ENCODE assay signal across 16 mouse cellular contexts in genomic region chr17:67440961-67441360, GRCm38 (mm10).
"Had no signal": no experiment of that assay in that cellular context is flagged by ENCODE, and none has a peak within 500 bp of the region (broad histone marks: within the 10 kb centered on the region; RNA-seq: fewer than 3 reads in every experiment).

No protein-coding gene starts in this region.

- H3K9me3 ChIP-seq: liver, embryonic 13.5 days; liver, embryonic 15.5 days; lung, embryonic 15.5 days; stomach, embryonic 15.5 days had no signal

- H3K4me3 ChIP-seq: liver, embryonic 13.5 days; liver, embryonic 15.5 days; lung, embryonic 15.5 days; neural tube, embryonic 12.5 days; stomach, embryonic 15.5 days had no signal

- H3K27me3 ChIP-seq: liver, embryonic 13.5 days; liver, embryonic 15.5 days; lung, embryonic 15.5 days; neural tube, embryonic 12.5 days; stomach, embryonic 15.5 days had no signal

- H3K9ac ChIP-seq: liver, embryonic 13.5 days; liver, embryonic 15.5 days; liver, postnatal 0 days; lung, embryonic 15.5 days; neural tube, embryonic 12.5 days; stomach, embryonic 15.5 days had no signal

- H3K4me2 ChIP-seq: liver, embryonic 13.5 days; liver, embryonic 15.5 days; lung, embryonic 15.5 days; midbrain, embryonic 11.5 days; neural tube, embryonic 12.5 days; stomach, embryonic 15.5 days had no signal

- H3K36me3 ChIP-seq: liver, embryonic 13.5 days; liver, embryonic 15.5 days; lung, embryonic 15.5 days; neural tube, embryonic 12.5 days; stomach, embryonic 15.5 days had no signal

- ATAC-seq: liver, postnatal 0 days; lung, postnatal 0 days had no signal

- H3K27ac ChIP-seq: liver, embryonic 13.5 days; liver, embryonic 15.5 days; lung, embryonic 15.5 days; neural tube, embryonic 12.5 days; stomach, embryonic 15.5 days; stomach, postnatal 0 days had no signal

- DNase-seq: liver, embryonic 13.5 days; liver, postnatal 0 days; lung, adult 2 months; lung, postnatal 14 days; lung, postnatal 4 days; right cerebral cortex, postnatal 14 days; thymus, adult 2 months; thymus, postnatal 25 days; thymus, postnatal 4 days had no signal

- H3K4me1 ChIP-seq: liver, embryonic 13.5 days; liver, embryonic 15.5 days; lung, embryonic 15.5 days; neural tube, embryonic 12.5 days; stomach, embryonic 15.5 days had no signal
